ENCODE assay signal across 11 mouse cellular contexts in the genomic region with DNA sequence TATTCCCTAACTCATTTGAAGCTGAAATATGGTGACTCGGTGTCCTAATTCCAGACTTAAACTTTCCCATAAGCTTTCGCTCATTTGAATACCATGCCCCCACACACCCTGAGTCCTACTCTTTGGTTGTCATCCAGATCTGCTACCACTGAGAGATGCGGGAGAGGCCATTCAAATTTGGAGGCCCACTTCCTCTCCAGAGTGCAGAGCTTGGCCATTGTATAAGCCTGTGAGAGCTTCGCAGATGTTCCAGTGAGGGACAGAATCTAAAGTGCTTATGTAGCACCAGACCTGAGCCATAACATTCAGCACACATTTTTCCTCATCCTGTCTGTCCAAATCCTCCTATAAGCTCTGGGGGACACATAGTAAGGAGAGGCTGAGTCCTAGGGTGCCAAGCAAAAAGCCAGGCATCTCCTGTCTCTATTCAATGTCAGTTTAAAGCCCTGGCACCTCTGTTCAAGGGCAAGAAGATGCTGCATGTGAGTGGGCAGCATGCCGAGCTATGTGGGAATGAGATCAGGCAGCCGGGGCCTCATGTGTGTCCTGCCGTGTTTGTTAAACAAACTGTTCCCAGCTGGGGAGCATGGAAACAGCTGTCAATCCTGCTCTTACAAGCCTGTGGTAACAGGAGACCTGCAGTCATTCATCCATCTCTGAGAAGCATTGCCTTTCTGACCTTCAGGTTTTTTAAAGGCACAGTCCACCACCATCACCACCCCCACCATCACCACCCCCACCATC.
DNase-seq lines count a peak whose midpoint lies in the region; ATAC-seq lines count a peak whose summit lies in the region.
"Had no signal": no experiment of that assay in that cellular context is flagged by ENCODE, and none has a peak within 500 bp of the region (broad histone marks: within the 10 kb centered on the region; RNA-seq: fewer than 3 reads in every experiment).

No protein-coding gene starts in this region.

- H3K4me2 ChIP-seq in midbrain, embryonic 16.5 days (ENCODE audit: low read length) = no peak overlapping the region
- no peak overlapping the region for H3K4me2 ChIP-seq in embryonic facial prominence, embryonic 13.5 days

- H3K36me3 ChIP-seq in midbrain, embryonic 10.5 days = no peaks in the 10 kb centered on the region
- H3K36me3 ChIP-seq in midbrain, embryonic 16.5 days (ENCODE audit: control insufficient read depth, insufficient read depth, low read length) = no peaks in the 10 kb centered on the region
- no peaks in the 10 kb centered on the region for H3K36me3 ChIP-seq in embryonic facial prominence, embryonic 13.5 days

- WGBS in midbrain, embryonic 10.5 days = 71% methylated on average over 7 of the region's 7 CpGs
- 56% methylated on average over 7 of the region's 7 CpGs for WGBS in midbrain, embryonic 16.5 days
- 42% methylated on average over 7 of the region's 7 CpGs for WGBS in embryonic facial prominence, embryonic 13.5 days

- no peaks in the 10 kb centered on the region for H3K9me3 ChIP-seq in midbrain, embryonic 10.5 days (replicated peaks)
- no peaks in the 10 kb centered on the region for H3K9me3 ChIP-seq in midbrain, embryonic 16.5 days (replicated peaks; ENCODE audit: control insufficient read depth, low read length, poor library complexity, severe bottlenecking)
- H3K9me3 ChIP-seq in embryonic facial prominence, embryonic 13.5 days = no peaks in the 10 kb centered on the region

- H3K4me1 ChIP-seq in midbrain, embryonic 10.5 days = peaks cover 7% of the 10 kb centered on the region
- H3K4me1 ChIP-seq in midbrain, embryonic 16.5 days (ENCODE audit: control insufficient read depth, insufficient read depth, low read length) = no peaks in the 10 kb centered on the region; the same call in 1 of the 2 replicates
- H3K4me1 ChIP-seq in embryonic facial prominence, embryonic 13.5 days = peaks cover 42% of the 10 kb centered on the region

- H3K27ac ChIP-seq in midbrain, embryonic 10.5 days (replicated peaks) = no peak overlapping the region
- no peak overlapping the region for H3K27ac ChIP-seq in midbrain, embryonic 16.5 days (ENCODE audit: low read length)
- H3K27ac ChIP-seq in embryonic facial prominence, embryonic 13.5 days = peak overlapping the region; percentile 35; the same call in 1 of the 2 replicates
- H3K27ac ChIP-seq: liver, embryonic 14.5 days had no signal

- no peak overlapping the region for H3K4me3 ChIP-seq in midbrain, embryonic 10.5 days
- no peak overlapping the region for H3K4me3 ChIP-seq in midbrain, embryonic 16.5 days (ENCODE audit: low read depth, low read length)
- no peak overlapping the region for H3K4me3 ChIP-seq in embryonic facial prominence, embryonic 13.5 days

- H3K27me3 ChIP-seq in midbrain, embryonic 10.5 days (ENCODE audit: low read depth, poor library complexity, severe bottlenecking) = no peaks in the 10 kb centered on the region
- no peaks in the 10 kb centered on the region for H3K27me3 ChIP-seq in midbrain, embryonic 16.5 days (ENCODE audit: control insufficient read depth, insufficient read depth, low read depth, low read length)
- H3K27me3 ChIP-seq in embryonic facial prominence, embryonic 13.5 days = peaks cover 17% of the 10 kb centered on the region; the same call in 1 of the 2 replicates

- peak; percentile 39 to 63 for DNase-seq in cerebellum, postnatal 14 days
- DNase-seq in cerebellum, adult 11 months = no peak
- peak; percentile 22 for DNase-seq in midbrain, embryonic 10.5 days (ENCODE audit: low spot score)
- peak; percentile 16 for DNase-seq in lung, postnatal 25 days (ENCODE audit: low spot score)
- DNase-seq in ovary, postnatal 36 days (ENCODE audit: low spot score) = no peak
- DNase-seq in thymus, postnatal 25 days = no peak
- DNase-seq: B cell, adult 2 months; kidney, adult 8-10 months had no signal

- no peak overlapping the region for H3K9ac ChIP-seq in midbrain, embryonic 16.5 days (ENCODE audit: low read depth, low read length)
- H3K9ac ChIP-seq in embryonic facial prominence, embryonic 13.5 days = no peak overlapping the region
- H3K9ac ChIP-seq: liver, embryonic 14.5 days had no signal

- ATAC-seq in midbrain, embryonic 16.5 days = no peak
- no peak for ATAC-seq in embryonic facial prominence, embryonic 13.5 days (ENCODE audit: insufficient number of reproducible peaks, insufficient read depth, low FRiP score, low TSS enrichment, low read depth)

Comparison
In these comparisons a context has a peak if more than half of its experiments do, and no peak if none do; other contexts are left out.
1. DNase-seq: peak in cerebellum, postnatal 14 days (2 of 2), midbrain, embryonic 10.5 days (single experiment) and lung, postnatal 25 days (single experiment); none in cerebellum, adult 11 months (single experiment), ovary, postnatal 36 days (single experiment) and thymus, postnatal 25 days (single experiment).